Mouse (Mus musculus): ENCODE measurements around the gene Castor1. TPM values are rescaled to one million over a fixed set of nuclear protein-coding genes. Genes with fewer than 3 reads are reported as not detected.

The Castor1 gene
- polyA plus RNA-seq, 1 experiment from 2014 or later = 1.8 TPM

DNA sequence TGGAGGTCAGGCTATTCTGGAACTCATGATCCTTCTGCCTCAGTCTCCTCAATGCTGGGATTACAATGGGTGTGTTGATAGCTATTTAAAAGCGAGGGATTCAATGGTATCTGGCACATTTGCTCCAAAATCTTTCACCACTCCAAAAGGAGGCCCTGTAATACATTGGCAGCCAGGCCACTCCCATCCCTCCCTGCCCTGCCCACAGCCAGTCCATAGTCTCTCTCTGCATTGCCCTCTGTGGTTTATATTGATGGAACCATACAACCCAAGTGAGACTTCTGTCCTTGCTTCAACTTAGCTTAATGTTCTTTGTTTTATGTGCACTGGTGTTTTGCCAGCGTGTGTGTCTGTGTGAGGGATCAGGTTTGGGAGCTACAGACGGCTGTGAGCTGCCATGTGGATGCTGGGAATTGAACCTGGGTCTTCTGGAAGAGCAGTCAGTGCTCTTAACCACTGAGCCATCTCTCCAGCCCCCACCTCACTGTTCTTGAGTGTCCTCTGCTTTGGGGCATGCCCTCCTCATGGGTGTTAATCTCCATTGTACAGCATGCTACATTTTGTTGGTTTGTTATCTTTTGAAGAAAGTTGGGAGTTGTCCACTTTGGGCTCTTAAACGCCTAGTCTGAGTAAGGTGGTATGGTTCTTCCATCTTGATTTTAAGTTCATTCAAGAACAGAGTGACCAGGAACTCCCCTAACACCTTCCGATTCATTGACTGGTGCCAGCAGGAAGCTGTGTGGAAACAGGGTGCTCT lies 8.7 kb downstream of the Castor1 start:
- 84% methylated on average over 5 of the region's 5 CpGs for WGBS
- Histone ChIP-seq H3K27me3 (ENCODE audit: low read depth, poor library complexity, severe bottlenecking) (0 out of 2 replicates have a peak, but pooled peaks cover 2% of the 10 kb centered on the region), H3K4me3 (no peak overlapping the region), H3K4me1 (peaks cover 11% of the 10 kb centered on the region), H3K36me3 (no peaks in the 10 kb centered on the region), H3K9me3 (replicated peaks) (no peaks in the 10 kb centered on the region), H3K27ac (no peak overlapping the region)
- DNase-seq (ENCODE audit: low spot score) = no peak

DNA sequence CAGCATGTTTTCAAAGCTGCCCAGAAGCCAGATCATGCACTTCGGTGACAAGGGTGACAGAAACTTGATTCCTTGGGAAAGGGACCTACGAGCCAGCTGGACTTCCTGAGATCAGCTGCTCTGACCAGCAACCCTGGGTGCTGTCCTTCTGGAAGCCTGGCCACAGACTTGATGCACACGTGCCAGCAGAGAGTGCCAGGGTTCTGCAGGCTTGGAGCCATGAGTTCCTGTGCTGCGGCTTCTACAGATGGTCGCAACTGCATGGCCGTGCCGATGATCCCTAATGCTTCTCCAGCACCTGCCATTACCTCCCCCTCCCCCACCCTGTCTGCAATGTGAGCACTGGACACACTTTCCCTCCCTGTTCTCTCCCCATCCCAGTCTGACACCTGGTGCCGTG lies 10.4 kb downstream of the Castor1 start:
- no peak overlapping the region for H3K4me3 ChIP-seq
- H3K27me3 ChIP-seq (ENCODE audit: low read depth, poor library complexity, severe bottlenecking) = no peaks in the 10 kb centered on the region
- no peak overlapping the region for H3K27ac ChIP-seq
- DNase-seq (ENCODE audit: low spot score) = no peak
- H3K9me3 ChIP-seq (replicated peaks) = no peaks in the 10 kb centered on the region
- peaks cover 11% of the 10 kb centered on the region for H3K4me1 ChIP-seq
- WGBS = 54% methylated on average over 8 of the region's 8 CpGs
- no peaks in the 10 kb centered on the region for H3K36me3 ChIP-seq

- no peak for DNase-seq (ENCODE audit: low spot score)
- Histone ChIP-seq H3K4me3 (no peak overlapping the region), H3K27me3 (ENCODE audit: low read depth, poor library complexity, severe bottlenecking) (no peaks in the 10 kb centered on the region), H3K9me3 (replicated peaks) (no peaks in the 10 kb centered on the region), H3K27ac (no peak overlapping the region), H3K36me3 (no peaks in the 10 kb centered on the region), H3K4me1 (peaks cover 11% of the 10 kb centered on the region)
- WGBS = 62% methylated on average over 4 of the region's 4 CpGs
Observed at GRCm38 (mm10) chr11:4229841-4230240, 11.8 kb downstream of the Castor1 start.

DNA sequence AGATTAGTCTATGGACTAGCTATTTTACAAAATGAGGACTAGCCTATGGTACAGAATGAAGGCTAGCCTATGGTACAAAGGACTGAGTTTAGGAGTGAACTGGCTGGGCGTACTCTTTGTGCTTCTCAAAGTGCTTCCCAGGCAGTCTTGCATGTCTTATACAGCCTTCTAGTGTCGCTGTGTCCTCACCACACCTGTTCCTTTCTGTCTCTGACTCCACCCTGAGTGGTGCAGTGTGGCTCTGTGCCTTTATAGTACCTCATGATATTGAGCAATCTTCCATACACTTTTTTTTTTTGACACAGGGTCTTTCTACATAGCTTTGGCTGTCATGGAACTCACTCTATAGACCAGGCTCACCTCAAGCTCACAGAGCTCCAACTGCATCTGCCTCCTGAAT lies 13.4 kb downstream of the Castor1 start:
- Histone ChIP-seq H3K27ac (no peak overlapping the region), H3K27me3 (ENCODE audit: low read depth, poor library complexity, severe bottlenecking) (no peaks in the 10 kb centered on the region), H3K36me3 (no peaks in the 10 kb centered on the region), H3K9me3 (replicated peaks) (no peaks in the 10 kb centered on the region), H3K4me1 (peaks cover 11% of the 10 kb centered on the region), H3K4me3 (no peak overlapping the region)
- WGBS = 91% methylated on average over 2 of the region's 2 CpGs
- DNase-seq (ENCODE audit: low spot score) = no peak

DNA sequence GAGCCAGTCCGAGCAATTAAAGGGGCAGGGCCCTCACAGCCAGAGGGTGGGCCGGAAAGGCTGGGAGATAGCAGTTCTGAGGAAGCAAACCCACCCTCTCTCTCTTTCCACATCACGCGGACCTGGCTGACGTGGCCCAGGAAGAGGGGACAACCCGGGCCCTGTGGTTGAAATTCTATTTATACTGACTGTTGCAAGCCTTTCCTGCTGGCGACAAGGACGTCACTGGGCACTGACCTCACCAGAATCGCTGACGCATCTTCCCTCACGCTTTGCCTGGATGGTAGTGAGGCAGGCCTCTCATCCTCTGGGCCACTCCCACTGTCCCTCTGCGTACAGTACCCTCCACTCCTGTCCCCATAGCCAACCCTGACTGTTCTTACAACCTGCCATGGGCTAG lies 14.6 kb downstream of the Castor1 start:
- 69% methylated on average over 12 of the region's 12 CpGs for WGBS
- DNase-seq (ENCODE audit: low spot score) = no peak
- Histone ChIP-seq H3K4me3 (no peak overlapping the region), H3K27ac (no peak overlapping the region), H3K9me3 (replicated peaks) (no peaks in the 10 kb centered on the region), H3K36me3 (no peaks in the 10 kb centered on the region), H3K4me1 (peaks cover 11% of the 10 kb centered on the region), H3K27me3 (ENCODE audit: low read depth, poor library complexity, severe bottlenecking) (no peaks in the 10 kb centered on the region)

DNA sequence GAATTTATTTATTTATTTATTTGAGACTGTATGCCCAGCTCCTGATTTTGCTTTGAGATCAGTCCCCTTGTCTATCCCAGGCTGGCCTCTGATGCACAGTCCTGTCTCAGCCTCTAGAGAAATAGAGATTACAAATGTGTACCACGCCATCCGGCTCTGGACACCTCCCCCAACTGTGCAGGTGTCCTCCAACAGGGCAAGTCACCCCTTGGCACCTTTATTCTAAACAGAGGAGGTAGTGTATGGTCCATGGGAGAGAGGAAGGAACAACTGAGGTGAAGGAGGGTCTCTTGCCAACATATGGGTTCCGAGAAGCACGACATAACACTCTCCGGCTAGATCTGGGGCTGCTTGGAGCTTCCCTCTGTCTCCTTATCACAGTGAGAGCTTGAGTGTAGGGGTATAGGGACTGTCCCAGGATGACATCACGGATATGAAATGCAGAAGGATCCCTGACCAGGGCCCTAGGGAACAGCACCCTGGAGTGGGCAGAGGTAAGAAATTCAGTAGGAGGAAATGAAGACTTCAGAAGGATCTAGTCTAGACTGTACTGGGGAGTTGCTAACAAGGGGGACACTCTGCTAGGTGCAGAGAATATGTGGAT lies 17.1 kb downstream of the Castor1 start:
- WGBS = 90% methylated on average over 6 of the region's 6 CpGs
- no peaks in the 10 kb centered on the region for H3K9me3 ChIP-seq (replicated peaks)
- H3K4me3 ChIP-seq = no peak overlapping the region
- no peaks in the 10 kb centered on the region for H3K36me3 ChIP-seq
- H3K27me3 ChIP-seq (ENCODE audit: low read depth, poor library complexity, severe bottlenecking) = no peaks in the 10 kb centered on the region
- no peak overlapping the region for H3K27ac ChIP-seq
- DNase-seq (ENCODE audit: low spot score) = no peak
- H3K4me1 ChIP-seq = no peaks in the 10 kb centered on the region

GRCm38 (mm10) chr11:4235665-4236545 lies 17.9 kb downstream of the Castor1 start, which contains the start of gene Osm:
Gene Osm, plus strand, starts transcription at chr11:4236420.
- Histone ChIP-seq H3K4me1 (no peaks in the 10 kb centered on the region), H3K36me3 (no peaks in the 10 kb centered on the region), H3K27ac (no peak within 1 kb of the TSS), H3K27me3 (ENCODE audit: low read depth, poor library complexity, severe bottlenecking) (no peaks in the 10 kb centered on the region), H3K4me3 (no peak within 1 kb of the TSS), H3K9me3 (replicated peaks) (no peaks in the 10 kb centered on the region)
- DNase-seq (ENCODE audit: low spot score) = no peak
- 82% methylated on average over 16 of the region's 16 CpGs for WGBS

DNA sequence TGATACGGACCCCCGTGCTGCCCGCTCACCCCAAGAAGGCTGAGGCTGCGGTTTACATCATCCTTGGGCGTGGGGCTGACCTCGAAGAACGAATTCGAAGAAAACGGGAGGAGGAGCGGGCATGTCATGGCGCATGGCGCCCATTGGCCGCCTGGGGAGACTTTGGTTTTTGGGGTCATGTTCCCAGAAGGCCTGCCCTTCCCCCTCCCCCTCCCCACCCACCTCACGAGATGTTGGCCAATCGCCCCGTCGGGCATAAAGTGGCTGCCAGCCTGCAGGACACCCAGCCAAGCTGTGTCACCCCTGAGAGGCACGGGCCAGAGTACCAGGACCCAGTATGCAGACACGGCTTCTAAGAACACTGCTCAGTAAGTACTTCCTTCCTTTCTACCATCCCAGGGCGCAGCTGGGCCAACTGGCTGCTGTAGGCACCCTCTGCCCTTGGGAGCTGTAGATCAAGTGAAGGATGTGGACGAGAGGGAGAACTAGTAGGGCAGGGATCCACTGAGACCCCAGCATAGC lies 18.6 kb downstream of the Castor1 start:
- Histone ChIP-seq H3K27me3 (ENCODE audit: low read depth, poor library complexity, severe bottlenecking) (no peaks in the 10 kb centered on the region), H3K4me1 (no peaks in the 10 kb centered on the region)
- WGBS = 92% methylated on average over 21 of the region's 21 CpGs

DNA sequence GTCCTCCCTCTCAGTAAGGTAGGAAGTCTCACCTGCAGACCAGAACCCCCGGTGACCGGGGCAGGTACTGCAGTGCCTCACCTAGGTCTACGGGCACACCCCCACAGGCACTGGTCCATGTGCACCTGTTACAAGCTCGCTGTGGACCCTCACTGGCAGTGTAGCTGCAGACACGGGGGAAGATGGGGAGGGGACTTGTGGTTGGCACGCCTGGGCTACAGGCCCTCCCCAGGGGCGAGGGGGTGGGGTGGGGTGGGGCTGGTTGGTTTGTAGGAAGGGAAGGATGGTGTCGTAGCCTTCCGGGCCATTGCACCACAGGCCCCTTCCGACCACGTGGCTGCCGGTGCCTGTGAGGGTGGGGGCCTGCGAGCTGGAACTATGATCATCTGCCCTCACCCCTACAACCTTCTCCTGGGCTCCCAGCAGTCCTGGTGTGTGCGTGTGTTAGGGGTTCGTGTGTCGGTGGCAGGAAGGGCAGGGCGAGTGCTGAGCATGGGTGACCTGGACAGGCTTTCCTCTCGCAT lies 19.4 kb downstream of the Castor1 start:
- H3K36me3 ChIP-seq = no peaks in the 10 kb centered on the region
- H3K4me3 ChIP-seq = no peak overlapping the region
- 80% methylated on average over 18 of the region's 18 CpGs for WGBS
- H3K27me3 ChIP-seq (ENCODE audit: low read depth, poor library complexity, severe bottlenecking) = no peaks in the 10 kb centered on the region
- no peak for DNase-seq (ENCODE audit: low spot score)
- no peaks in the 10 kb centered on the region for H3K4me1 ChIP-seq
- no peak overlapping the region for H3K27ac ChIP-seq
- no peaks in the 10 kb centered on the region for H3K9me3 ChIP-seq (replicated peaks)

More for the DNA sequence above, 18.6 kb downstream of the Castor1 start:
- no peak overlapping the region for H3K4me3 ChIP-seq
- no peak for DNase-seq (ENCODE audit: low spot score)
- no peaks in the 10 kb centered on the region for H3K9me3 ChIP-seq (replicated peaks)
- H3K27ac ChIP-seq = no peak overlapping the region
- H3K36me3 ChIP-seq = no peaks in the 10 kb centered on the region

DNA sequence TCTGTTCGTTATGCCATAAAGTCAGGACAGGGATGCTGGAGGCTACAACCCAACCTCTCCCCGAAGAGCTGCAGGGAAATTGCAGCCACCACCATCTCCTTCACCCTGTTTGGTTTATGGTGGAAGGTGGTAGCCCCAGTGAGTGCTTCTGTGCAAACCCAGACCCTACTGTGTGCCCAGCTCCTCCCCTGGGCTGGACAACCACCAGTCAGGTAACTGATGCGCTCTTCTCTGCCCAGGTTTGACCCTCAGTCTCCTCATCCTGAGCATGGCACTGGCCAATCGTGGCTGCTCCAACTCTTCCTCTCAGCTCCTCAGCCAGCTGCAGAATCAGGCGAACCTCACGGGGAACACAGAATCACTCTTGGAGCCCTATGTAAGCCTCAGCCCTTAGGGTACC lies 20.1 kb downstream of the Castor1 start:
- Histone ChIP-seq H3K36me3 (no peaks in the 10 kb centered on the region), H3K27ac (no peak overlapping the region), H3K4me1 (no peaks in the 10 kb centered on the region), H3K4me3 (no peak overlapping the region), H3K9me3 (replicated peaks) (no peaks in the 10 kb centered on the region), H3K27me3 (ENCODE audit: low read depth, poor library complexity, severe bottlenecking) (no peaks in the 10 kb centered on the region)
- no peak for DNase-seq (ENCODE audit: low spot score)
- 82% methylated on average over 6 of the region's 6 CpGs for WGBS

DNA sequence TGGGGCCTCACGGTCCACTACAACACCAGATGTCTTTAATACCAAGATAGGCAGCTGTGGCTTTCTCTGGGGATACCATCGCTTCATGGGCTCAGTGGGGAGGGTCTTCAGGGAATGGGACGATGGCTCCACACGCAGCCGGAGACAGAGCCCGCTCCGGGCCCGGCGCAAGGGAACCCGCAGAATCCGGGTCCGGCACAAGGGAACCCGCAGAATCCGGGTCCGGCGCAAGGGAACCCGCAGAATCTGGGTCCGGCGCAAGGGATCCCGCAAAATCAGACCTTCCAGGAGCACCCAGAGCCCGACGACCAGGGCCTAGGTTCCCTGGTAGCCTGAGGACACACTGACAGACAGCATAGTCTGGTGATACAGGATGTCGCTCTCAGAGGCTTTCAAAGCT lies 21.7 kb downstream of the Castor1 start:
- 93% methylated on average over 23 of the region's 23 CpGs for WGBS
- no peak overlapping the region for H3K27ac ChIP-seq

GRCm38 (mm10) chr11:4240151-4240550 lies 22.1 kb downstream of the Castor1 start:
- no peaks in the 10 kb centered on the region for H3K9me3 ChIP-seq (replicated peaks)
- H3K27ac ChIP-seq = no peak overlapping the region
- H3K36me3 ChIP-seq = no peaks in the 10 kb centered on the region
- WGBS = 78% methylated on average over 7 of the region's 7 CpGs
- no peak overlapping the region for H3K4me3 ChIP-seq
- H3K4me1 ChIP-seq = no peaks in the 10 kb centered on the region
- H3K27me3 ChIP-seq (ENCODE audit: low read depth, poor library complexity, severe bottlenecking) = no peaks in the 10 kb centered on the region
- DNase-seq (ENCODE audit: low spot score) = no peak

More for the DNA sequence above, 21.7 kb downstream of the Castor1 start:
- DNase-seq (ENCODE audit: low spot score) = no peak
- no peaks in the 10 kb centered on the region for H3K36me3 ChIP-seq
- H3K4me3 ChIP-seq = no peak overlapping the region
- no peaks in the 10 kb centered on the region for H3K4me1 ChIP-seq
- H3K9me3 ChIP-seq (replicated peaks) = no peaks in the 10 kb centered on the region
- no peaks in the 10 kb centered on the region for H3K27me3 ChIP-seq (ENCODE audit: low read depth, poor library complexity, severe bottlenecking)
